Mouse (Mus musculus): ENCODE measurements around the gene Csde1. TPM values are rescaled to one million over a fixed set of nuclear protein-coding genes. Genes with fewer than 3 reads are reported as not detected.

Csde1 gene
- total RNA-seq, 2 experiments from 2014 or later: 107 to 323 TPM

DNA sequence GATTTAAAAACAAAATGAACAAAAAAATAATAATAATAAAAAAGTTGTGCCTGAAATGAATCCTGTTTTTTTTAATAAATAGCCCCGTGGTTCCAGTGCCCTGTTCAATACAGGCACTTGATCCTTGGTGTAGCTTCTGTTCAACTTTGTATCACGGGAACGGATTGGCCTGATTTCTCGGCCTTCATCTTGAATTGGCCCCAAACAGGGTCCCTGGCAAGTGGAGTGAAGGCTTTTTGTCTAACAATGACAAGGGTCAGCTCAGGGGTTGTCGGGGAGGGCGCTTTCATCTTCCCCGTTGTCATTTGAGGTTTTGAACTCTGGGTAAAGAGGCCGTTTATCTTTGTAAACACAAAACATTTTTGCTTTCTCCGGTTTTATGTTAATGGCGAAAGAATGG lies 37.5 kb downstream of the Csde1 start:
- 0 out of 2 replicates have a peak, but pooled peaks have one; percentile 15 for ATAC-seq (replicated peaks; ENCODE audit: low FRiP score, poor library complexity, severe bottlenecking)

GRCm38 (mm10) chr3:103058207-103059157 lies 38.3 kb downstream of the Csde1 start, which contains the start of gene Nras:
Nras (plus strand) TSS chr3:103058285.
- ATAC-seq (replicated peaks; ENCODE audit: low FRiP score, poor library complexity, severe bottlenecking): peak; percentile 99

DNA sequence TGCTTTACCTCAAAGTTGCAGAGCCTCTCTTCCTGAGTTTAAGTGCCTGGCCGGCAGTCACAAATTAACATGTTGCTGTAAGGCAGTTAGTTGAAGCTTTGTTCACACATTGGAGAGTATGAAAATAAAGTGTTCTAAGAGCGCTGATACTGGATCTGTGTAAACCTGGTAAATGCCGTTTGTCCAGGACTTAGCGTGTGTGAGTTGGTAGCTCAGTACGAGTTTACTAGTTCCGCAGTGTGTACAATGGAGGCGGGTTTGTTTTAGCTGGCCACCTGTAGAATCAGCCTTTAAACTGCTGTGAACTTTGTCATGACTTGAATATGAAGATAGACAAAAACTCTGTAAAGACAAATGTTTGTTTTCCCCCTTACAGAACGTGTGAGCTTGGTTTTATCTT lies 46.7 kb downstream of the Csde1 start:
- ATAC-seq (replicated peaks; ENCODE audit: low FRiP score, poor library complexity, severe bottlenecking): no peak

DNA sequence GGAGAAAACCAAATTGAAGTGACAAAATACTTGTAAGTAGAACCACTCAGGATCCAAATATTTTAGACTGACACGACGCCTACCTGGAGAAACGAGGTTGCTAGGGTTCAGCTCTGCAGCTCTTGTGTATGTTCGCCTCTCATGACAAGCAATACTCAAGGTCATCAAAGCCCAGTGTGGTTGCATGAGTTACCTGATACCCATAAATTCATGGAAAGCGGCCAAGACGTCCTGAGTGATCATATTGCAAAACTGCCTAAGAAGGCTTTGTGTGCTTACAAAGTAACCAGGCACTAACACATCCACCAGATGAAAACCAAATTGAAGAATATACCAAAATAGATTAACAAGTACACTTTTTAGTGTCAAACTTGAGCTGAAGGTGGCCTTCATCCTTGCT lies 48.7 kb downstream of the Csde1 start:
- no peak for ATAC-seq (replicated peaks; ENCODE audit: low FRiP score, poor library complexity, severe bottlenecking)

GRCm38 (mm10) chr3:103073771-103074170 lies 53.5 kb downstream of the Csde1 start, which contains the start of gene Ampd1:
Ampd1 (plus strand) TSS chr3:103074014.
- no peak for ATAC-seq (replicated peaks; ENCODE audit: low FRiP score, poor library complexity, severe bottlenecking)

DNA sequence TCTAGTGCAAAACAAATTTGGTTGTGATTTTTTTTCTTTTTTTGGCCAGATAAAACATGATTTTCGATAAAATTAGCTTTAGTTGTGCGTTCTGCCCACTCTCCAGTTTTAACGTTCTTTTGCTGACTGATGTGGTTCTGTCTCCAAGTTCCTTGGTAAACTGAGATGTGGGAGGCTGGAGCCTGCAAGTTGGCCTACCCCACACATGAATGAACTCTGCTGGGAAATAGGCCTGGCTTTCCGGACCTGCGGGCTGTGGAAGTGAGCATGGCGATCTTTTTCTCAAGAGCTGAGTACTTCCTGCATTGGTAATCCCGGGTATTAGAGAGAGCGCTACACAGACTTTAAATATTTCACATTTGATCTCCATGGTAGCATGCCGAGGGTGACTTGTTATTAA lies 55.6 kb downstream of the Csde1 start:
- no peak for ATAC-seq (replicated peaks; ENCODE audit: low FRiP score, poor library complexity, severe bottlenecking)

DNA sequence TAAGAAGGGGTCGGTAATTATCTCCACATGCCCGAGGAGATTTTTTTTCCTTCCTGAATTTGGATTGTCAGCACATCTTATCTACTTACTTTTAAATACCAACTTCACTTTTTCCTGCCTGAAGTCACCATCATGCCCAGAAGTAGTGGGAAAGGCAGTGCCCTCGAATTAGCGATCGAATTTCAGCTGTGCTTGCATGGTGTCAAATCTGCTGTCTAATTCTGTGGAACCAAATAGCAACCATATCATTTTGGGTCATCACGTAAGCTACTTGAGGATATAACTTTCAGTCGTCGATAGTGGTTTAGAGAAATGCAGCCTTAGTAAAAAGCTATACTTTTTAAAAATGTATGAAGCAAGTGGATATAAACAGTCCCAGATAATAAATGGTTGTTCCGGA lies 56.2 kb downstream of the Csde1 start:
- no peak for ATAC-seq (replicated peaks; ENCODE audit: low FRiP score, poor library complexity, severe bottlenecking)

- no peak for ATAC-seq (replicated peaks; ENCODE audit: low FRiP score, poor library complexity, severe bottlenecking)
These were observed 59.1 kb downstream of the Csde1 start for GRCm38 (mm10) chr3:103079301-103079700.

GRCm38 (mm10) chr3:103081051-103081450 lies 60.8 kb downstream of the Csde1 start:
- no peak for ATAC-seq (replicated peaks; ENCODE audit: low FRiP score, poor library complexity, severe bottlenecking)

DNA sequence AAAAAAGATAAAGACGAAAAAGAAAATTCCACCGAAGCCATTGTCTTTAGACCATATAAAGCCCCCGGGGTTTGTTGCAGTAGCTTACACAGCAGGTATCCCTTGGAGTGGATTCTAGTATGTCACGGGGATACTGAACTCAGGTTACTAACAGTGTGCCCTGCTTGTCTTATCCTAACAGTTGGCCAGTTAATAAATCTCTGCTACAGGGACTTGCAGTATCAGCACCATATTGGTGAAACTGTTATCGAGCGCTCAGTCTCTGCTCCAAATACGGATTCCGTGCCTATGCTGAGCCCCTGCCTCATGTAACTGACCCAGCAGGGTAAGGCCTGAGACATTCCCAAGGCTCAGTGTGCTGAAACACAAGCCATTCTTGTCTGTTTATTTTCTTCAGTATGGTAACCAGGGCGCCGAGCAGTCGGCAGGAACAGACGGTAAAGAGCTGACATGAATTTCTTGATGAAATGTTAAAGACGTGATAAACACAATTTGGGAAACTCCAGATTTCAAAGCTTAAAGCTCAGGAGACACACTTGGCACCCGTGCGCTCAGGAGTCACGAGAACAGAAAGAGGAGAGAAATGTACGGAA lies 61.7 kb downstream of the Csde1 start:
- ATAC-seq (replicated peaks; ENCODE audit: low FRiP score, poor library complexity, severe bottlenecking): no peak

- no peak for ATAC-seq (replicated peaks; ENCODE audit: low FRiP score, poor library complexity, severe bottlenecking)
These were observed 62.5 kb downstream of the Csde1 start for GRCm38 (mm10) chr3:103082761-103083160.

DNA sequence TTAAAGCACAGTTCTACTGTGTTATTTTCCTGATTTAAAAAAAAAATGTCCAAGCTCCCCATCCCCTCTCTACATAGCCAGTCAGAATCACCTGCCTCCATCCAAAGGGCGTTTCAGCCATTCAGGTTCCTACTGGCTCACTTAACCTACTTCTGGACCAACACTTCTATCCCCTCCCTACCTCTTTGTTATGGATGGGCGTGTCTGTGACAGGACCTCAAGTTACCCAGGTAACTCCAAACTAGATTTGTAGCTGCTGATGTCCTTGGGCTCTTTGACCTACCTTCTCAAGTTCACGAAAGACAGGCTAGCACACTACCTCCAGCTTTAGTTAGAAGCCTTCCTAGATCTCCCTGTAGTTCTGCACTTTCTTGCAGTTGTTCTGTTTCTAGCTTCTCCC lies 65.8 kb downstream of the Csde1 start:
- ATAC-seq (replicated peaks; ENCODE audit: low FRiP score, poor library complexity, severe bottlenecking): no peak

- ATAC-seq (replicated peaks; ENCODE audit: low FRiP score, poor library complexity, severe bottlenecking): no peak
These were observed 71.5 kb downstream of the Csde1 start for GRCm38 (mm10) chr3:103091753-103092152.

DNA sequence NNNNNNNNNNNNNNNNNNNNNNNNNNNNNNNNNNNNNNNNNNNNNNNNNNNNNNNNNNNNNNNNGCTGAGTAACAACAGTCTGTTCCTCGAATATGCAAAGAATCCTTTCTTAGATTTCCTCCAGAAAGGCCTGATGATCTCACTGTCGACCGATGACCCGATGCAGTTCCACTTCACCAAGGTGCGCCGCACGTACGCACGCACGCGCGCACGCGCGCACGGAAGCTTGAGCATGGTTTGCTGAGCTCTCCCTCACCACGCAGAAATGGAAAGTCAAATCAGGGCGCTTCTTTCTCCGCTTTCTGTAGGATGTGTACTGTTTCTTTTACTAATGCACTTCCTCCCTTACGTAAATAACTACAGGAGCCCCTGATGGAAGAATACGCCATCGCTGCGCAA lies 78.4 kb downstream of the Csde1 start:
- ATAC-seq (replicated peaks; ENCODE audit: low FRiP score, poor library complexity, severe bottlenecking): no peak

- ATAC-seq (replicated peaks; ENCODE audit: low FRiP score, poor library complexity, severe bottlenecking): no peak
These were observed 79.4 kb downstream of the Csde1 start for GRCm38 (mm10) chr3:103099667-103100066.

DNA sequence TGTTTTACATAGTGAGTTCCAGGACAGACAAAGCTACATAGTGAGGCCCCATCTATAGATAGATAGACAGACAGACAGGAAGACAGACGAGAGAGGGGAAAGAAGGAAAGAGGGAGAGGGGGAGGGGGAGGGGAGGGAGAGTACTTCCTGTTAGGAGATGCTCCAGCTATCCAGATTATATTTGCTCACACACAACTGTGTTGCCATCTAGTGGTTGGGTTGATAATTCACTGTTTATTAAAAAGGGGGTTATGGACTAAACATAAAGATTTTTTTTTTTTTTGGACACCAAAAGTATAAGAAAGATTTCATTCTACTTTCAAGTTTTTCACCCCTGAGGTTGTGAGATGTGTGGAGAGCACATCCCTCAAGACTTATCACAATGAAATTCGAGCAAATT lies 80.5 kb downstream of the Csde1 start:
- no peak for ATAC-seq (replicated peaks; ENCODE audit: low FRiP score, poor library complexity, severe bottlenecking)

DNA sequence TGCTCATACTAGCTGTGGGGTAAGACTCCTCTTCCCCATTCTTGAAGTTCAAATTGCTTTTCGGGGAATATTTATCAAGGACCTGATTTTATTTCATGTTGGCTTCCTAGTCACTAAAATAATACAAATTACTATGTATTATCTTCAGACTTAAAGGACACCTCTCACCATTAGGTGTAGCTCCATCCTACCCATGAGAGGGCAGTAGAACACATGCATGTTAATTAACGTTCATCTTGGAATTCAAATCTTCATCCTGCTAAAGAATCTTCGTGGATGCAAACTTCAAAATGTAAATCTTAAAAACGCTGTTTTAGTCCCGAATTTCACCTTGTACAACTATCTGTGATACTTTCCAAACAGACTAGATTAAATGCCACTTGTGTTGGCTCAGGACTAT lies 81.0 kb downstream of the Csde1 start:
- ATAC-seq (replicated peaks; ENCODE audit: low FRiP score, poor library complexity, severe bottlenecking): no peak

- peak; percentile 70 for ATAC-seq (replicated peaks; ENCODE audit: low FRiP score, poor library complexity, severe bottlenecking)
These were observed 81.7 kb downstream of the Csde1 start for GRCm38 (mm10) chr3:103101909-103102308.

GRCm38 (mm10) chr3:103102454-103103390 lies 82.5 kb downstream of the Csde1 start, which contains the start of gene Dennd2c:
Dennd2c (plus strand) TSS chr3:103102604.
- peak; percentile 91 for ATAC-seq (replicated peaks; ENCODE audit: low FRiP score, poor library complexity, severe bottlenecking)
